22 mouse cellular contexts compared by ENCODE assay signal in genomic region chr3:85176736-85177135, GRCm38 (mm10).
"Had no signal": no experiment of that assay in that cellular context is flagged by ENCODE, and none has a peak within 500 bp of the region (broad histone marks: within the 10 kb centered on the region; RNA-seq: fewer than 3 reads in every experiment).

No protein-coding gene starts in this region.

- H3K27ac ChIP-seq: heart, adult 2 months; heart, embryonic 13.5 days; heart, embryonic 15.5 days; hindbrain, embryonic 10.5 days; hindbrain, embryonic 12.5 days; hindbrain, embryonic 14.5 days; intestine, embryonic 15.5 days; left cerebral cortex, adult 2 months; limb, embryonic 10.5 days; limb, embryonic 12.5 days; liver, embryonic 13.5 days; liver, embryonic 15.5 days had no signal

- H3K4me3 ChIP-seq: heart, adult 2 months; heart, embryonic 13.5 days; heart, embryonic 15.5 days; hindbrain, embryonic 10.5 days; hindbrain, embryonic 12.5 days; intestine, embryonic 15.5 days; left cerebral cortex, adult 2 months; limb, embryonic 10.5 days; limb, embryonic 12.5 days; liver, embryonic 13.5 days; liver, embryonic 15.5 days had no signal

- DNase-seq: heart, adult 11 months; heart, adult 2 months; heart, postnatal 14 days; heart, postnatal 4 days; kidney, adult 18-20 months; kidney, adult 8-10 months; kidney, postnatal 10 days; kidney, postnatal 25 days; kidney, postnatal 4 days; layer of hippocampus, adult 9-11 months; liver; liver, embryonic 13.5 days had no signal
